Mouse (Mus musculus) kidney, adult 8-10 months (tissue): ENCODE measurements around the gene Ropn1l.

Source experiments
- DNase-seq, 2 experiments: peaks; one replicate each; pipeline ENCODE4 v3.0.0; 2022

Ropn1l gene

GRCm38 (mm10) chr15:31453098-31453916 is at the start of gene Ropn1l:
Gene Ropn1l, minus strand, starts transcription at chr15:31453737.
- peak; percentile 92 to 93 for DNase-seq

GRCm38 (mm10) chr15:31502996-31503395 is 49.5 kb upstream of the Ropn1l start:
- no peak for DNase-seq

- DNase-seq: no peak
Observed at GRCm38 (mm10) chr15:31502313-31502712, 48.8 kb upstream of the Ropn1l start.

- no peak for DNase-seq
Observed at GRCm38 (mm10) chr15:31494803-31495202, 41.3 kb upstream of the Ropn1l start.

- no peak for DNase-seq
Observed at GRCm38 (mm10) chr15:31494310-31494709, 40.8 kb upstream of the Ropn1l start.

GRCm38 (mm10) chr15:31487407-31487806 is 33.9 kb upstream of the Ropn1l start:
- DNase-seq: no peak

GRCm38 (mm10) chr15:31476678-31477077 is 23.1 kb upstream of the Ropn1l start:
- DNase-seq: no peak

- DNase-seq: no peak
Observed at GRCm38 (mm10) chr15:31472645-31473574, 19.4 kb upstream of the Ropn1l start.

- no peak for DNase-seq
Observed at GRCm38 (mm10) chr15:31471529-31471928, 18.0 kb upstream of the Ropn1l start.

GRCm38 (mm10) chr15:31469497-31469896 is 16.0 kb upstream of the Ropn1l start:
- DNase-seq: no peak

GRCm38 (mm10) chr15:31468806-31469205 is 15.3 kb upstream of the Ropn1l start:
- no peak for DNase-seq

GRCm38 (mm10) chr15:31466749-31467148 is 13.2 kb upstream of the Ropn1l start:
- DNase-seq: no peak

GRCm38 (mm10) chr15:31466295-31466694 is 12.8 kb upstream of the Ropn1l start:
- no peak for DNase-seq

- no peak for DNase-seq
Observed at GRCm38 (mm10) chr15:31465806-31466205, 12.3 kb upstream of the Ropn1l start.

GRCm38 (mm10) chr15:31460571-31460970 is 7.0 kb upstream of the Ropn1l start:
- no peak for DNase-seq

- DNase-seq: no peak
Observed at GRCm38 (mm10) chr15:31458081-31458480, 4.5 kb upstream of the Ropn1l start.

- DNase-seq: no peak
Observed at GRCm38 (mm10) chr15:31456381-31456780, 2.8 kb upstream of the Ropn1l start.

GRCm38 (mm10) chr15:31454861-31455295 is 1.3 kb upstream of the Ropn1l start:
- DNase-seq: no peak

- DNase-seq: no peak
Observed at GRCm38 (mm10) chr15:31454096-31454860, 741 bp upstream of the Ropn1l start.

- DNase-seq: no peak
Observed at GRCm38 (mm10) chr15:31452336-31453097, 1.0 kb downstream of the Ropn1l start.

- peak; percentile 82 to 84 for DNase-seq
Observed at GRCm38 (mm10) chr15:31449772-31450171, 3.8 kb downstream of the Ropn1l start.

GRCm38 (mm10) chr15:31447121-31447520 is 6.4 kb downstream of the Ropn1l start:
- peak; percentile 55 to 61 for DNase-seq
